ENCODE assay signal across 22 mouse cellular contexts in the genomic region with DNA sequence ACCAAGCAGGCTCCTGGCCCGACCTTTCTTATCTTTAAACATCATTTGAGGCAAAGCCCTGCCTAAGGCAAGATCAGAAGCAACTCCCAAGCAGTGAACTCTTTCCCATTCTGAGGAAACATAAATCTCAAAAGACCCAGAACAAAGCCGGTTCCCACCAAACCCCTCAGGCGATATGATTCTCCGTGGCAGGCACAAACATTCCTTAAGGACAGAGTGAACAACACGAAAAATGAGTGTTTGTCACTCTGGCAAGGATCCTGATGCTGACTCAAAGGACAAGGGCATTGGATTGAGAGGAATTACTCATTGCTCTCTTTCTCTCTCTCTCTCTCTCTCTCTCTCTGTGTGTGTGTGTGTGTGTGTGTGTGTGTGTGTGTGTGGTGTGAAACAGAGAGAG.
DNase-seq lines count a peak whose midpoint lies in the region.
"Had no signal": no experiment of that assay in that cellular context is flagged by ENCODE, and none has a peak within 500 bp of the region (broad histone marks: within the 10 kb centered on the region; RNA-seq: fewer than 3 reads in every experiment).

No protein-coding gene starts in this region.

- H3K4me1 ChIP-seq in forebrain, embryonic 10.5 days, result no peaks in the 10 kb centered on the region
- H3K4me1 ChIP-seq: heart, embryonic 12.5 days; midbrain, embryonic 13.5 days; stomach, embryonic 15.5 days had no signal

- no peaks in the 10 kb centered on the region for H3K9me3 ChIP-seq in forebrain, embryonic 10.5 days
- H3K9me3 ChIP-seq: heart, embryonic 12.5 days; midbrain, embryonic 13.5 days; stomach, embryonic 15.5 days had no signal

- WGBS in forebrain, embryonic 10.5 days, result 66% methylated on average over 5 of the region's 5 CpGs

- no peaks in the 10 kb centered on the region for H3K27me3 ChIP-seq in forebrain, embryonic 10.5 days (ENCODE audit: poor library complexity, severe bottlenecking)
- H3K27me3 ChIP-seq: CH12.LX; heart, embryonic 12.5 days; midbrain, embryonic 13.5 days; stomach, embryonic 15.5 days had no signal

- no peaks in the 10 kb centered on the region for H3K36me3 ChIP-seq in forebrain, embryonic 10.5 days (replicated peaks)
- H3K36me3 ChIP-seq: heart, embryonic 12.5 days; midbrain, embryonic 13.5 days; stomach, embryonic 15.5 days had no signal

- DNase-seq in 3T3-L1 (ENCODE audit: low read depth, low spot score) (peak; percentile 73), ES-CJ7 (ENCODE audit: low read depth, low spot score) (peak; percentile 9), ZHBTc4 (ENCODE audit: low read depth, low spot score) (peak; percentile 70)
- DNase-seq in adrenal gland, postnatal 25 days, result peak; percentile 31
- no peak for DNase-seq in forebrain, embryonic 10.5 days (ENCODE audit: extremely low spot score, low spot score)
- DNase-seq in neural tube, embryonic 10.5 days (ENCODE audit: extremely low spot score, low spot score), result no peak
- no peak for DNase-seq in kidney, postnatal 36 days
- DNase-seq in right cerebral cortex, postnatal 25 days, result no peak
- DNase-seq: cerebellum, adult 8-10 months; cerebellum, postnatal 25 days; gastrocnemius, adult 2 months; heart, adult 2 months; kidney, postnatal 14 days; liver; lung, adult 2 months; lung, postnatal 14 days had no signal

- no peak overlapping the region for H3K4me3 ChIP-seq in forebrain, embryonic 10.5 days
- H3K4me3 ChIP-seq: gastrocnemius, adult 2 months; heart, adult 2 months; heart, embryonic 12.5 days; midbrain, embryonic 13.5 days; stomach, embryonic 15.5 days had no signal

- H3K27ac ChIP-seq in forebrain, embryonic 10.5 days, result no peak overlapping the region
- H3K27ac ChIP-seq: gastrocnemius, adult 2 months; heart, adult 2 months; hindbrain, embryonic 14.5 days; liver, embryonic 14.5 days; midbrain, embryonic 13.5 days; stomach, embryonic 15.5 days had no signal

Comparison
In these comparisons a context has a peak if more than half of its experiments do, and no peak if none do; other contexts are left out.
1. DNase-seq: peak in 3T3-L1 (single experiment), ES-CJ7 (single experiment), ZHBTc4 (single experiment) and adrenal gland, postnatal 25 days (single experiment); none in forebrain, embryonic 10.5 days (single experiment), neural tube, embryonic 10.5 days (single experiment), kidney, postnatal 36 days (0 of 2) and right cerebral cortex, postnatal 25 days (single experiment).